Mouse (Mus musculus): ENCODE measurements around the gene Mmp15. TPM values are rescaled to one million over a fixed set of nuclear protein-coding genes. Genes with fewer than 3 reads are reported as not detected.
A peak's percentile ranks its signal among the peaks of the same experiment; 100 is the strongest.
"Not testable (repeated sequence)": the region's sequence is repeated elsewhere in the genome, so short reads cannot be mapped to it uniquely, and the experiment has no call there.

Gene Mmp15
- total and polyA plus RNA-seq, 3 experiments = 53.4 to 67.5 (median 56.7) TPM

DNA sequence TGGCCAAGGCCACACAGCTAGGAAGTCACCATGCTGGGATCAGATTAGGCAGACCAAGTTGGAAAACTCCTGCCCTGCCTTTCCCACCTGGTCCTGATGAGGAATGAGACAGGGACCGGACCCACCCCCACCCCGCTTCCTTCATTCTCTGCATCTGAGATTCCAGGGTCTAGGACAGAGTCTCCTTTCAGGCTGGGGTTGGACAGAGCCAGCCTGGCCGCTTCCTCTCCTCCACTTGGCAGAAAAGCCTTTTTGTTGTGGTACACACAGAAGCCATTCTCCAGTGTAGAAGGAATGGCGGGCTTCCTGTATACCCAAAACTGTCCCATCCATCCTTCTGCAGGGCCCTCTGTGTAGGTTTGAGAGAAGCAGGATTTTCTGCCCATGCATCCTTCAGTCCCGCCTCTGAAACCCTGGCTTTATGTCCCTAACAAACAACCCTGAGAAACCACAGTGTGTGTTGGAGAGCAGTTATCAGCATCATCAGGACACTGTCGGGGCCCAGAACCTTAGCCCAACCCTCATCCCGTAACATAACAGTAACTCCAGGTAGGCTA lies 23.4 kb downstream of the Mmp15 start:
- Histone ChIP-seq H3K4me1 (ENCODE audit: control insufficient read depth, insufficient read depth, low read length) (peaks cover 20% of the 10 kb centered on the region), H3K9ac (ENCODE audit: low read depth, low read length) (no peak overlapping the region), H3K27ac (no peak overlapping the region; the same call in 1 of the 2 replicates), H3K27me3 (ENCODE audit: control insufficient read depth, insufficient read depth, low read length) (no peaks in the 10 kb centered on the region), H3K79me2 (replicated peaks; ENCODE audit: control insufficient read depth, insufficient read depth, low read length) (no peaks in the 10 kb centered on the region), H3K36me3 (ENCODE audit: control insufficient read depth, insufficient read depth, low read length) (peaks cover 2% of the 10 kb centered on the region; the same call in 1 of the 2 replicates), H3K4me3 (no peak overlapping the region)
- no peak for DNase-seq
- intact Hi-C loops (cut with DNase I) = no loop called here
- WGBS = 84% methylated on average over 7 of the region's 7 CpGs
- TF ChIP-seq CTCF (IDR thresholded peaks at IDR 0.05) (no peak), POLR2A (IDR thresholded peaks at IDR 0.05; ENCODE audit: insufficient read depth, low read depth, low read length) (no peak), EP300 (IDR thresholded peaks at IDR 0.05; ENCODE audit: insufficient read depth, low read depth, low read length) (no peak)

GRCm38 (mm10) chr8:95376309-95376999 lies 24.4 kb downstream of the Mmp15 start:
- H3K4me3 ChIP-seq = no peak overlapping the region
- no peak for TF ChIP-seq POLR2A (IDR thresholded peaks at IDR 0.05; ENCODE audit: insufficient read depth, low read depth, low read length)
- no peak for TF ChIP-seq CTCF (IDR thresholded peaks at IDR 0.05)
- TF ChIP-seq EP300 (IDR thresholded peaks at IDR 0.05; ENCODE audit: insufficient read depth, low read depth, low read length) = no peak
- no peak overlapping the region; the same call in 1 of the 2 replicates for H3K27ac ChIP-seq
- intact Hi-C loops (cut with DNase I) = no loop called here
- H3K79me2 ChIP-seq (replicated peaks; ENCODE audit: control insufficient read depth, insufficient read depth, low read length) = no peaks in the 10 kb centered on the region
- H3K36me3 ChIP-seq (ENCODE audit: control insufficient read depth, insufficient read depth, low read length) = peaks cover 7% of the 10 kb centered on the region; the same call in 1 of the 2 replicates
- H3K4me1 ChIP-seq (ENCODE audit: control insufficient read depth, insufficient read depth, low read length) = peaks cover 21% of the 10 kb centered on the region
- no peak for DNase-seq
- no peaks in the 10 kb centered on the region for H3K27me3 ChIP-seq (ENCODE audit: control insufficient read depth, insufficient read depth, low read length)
- WGBS = 65% methylated on average over 12 of the region's 12 CpGs
- H3K9ac ChIP-seq (ENCODE audit: low read depth, low read length) = no peak overlapping the region

- peak overlapping the region; percentile 74 for H3K27ac ChIP-seq
- DNase-seq = no peak
- peaks cover 7% of the 10 kb centered on the region; the same call in 1 of the 2 replicates for H3K36me3 ChIP-seq (ENCODE audit: control insufficient read depth, insufficient read depth, low read length)
- 60% methylated on average over 4 of the region's 4 CpGs for WGBS
- H3K27me3 ChIP-seq (ENCODE audit: control insufficient read depth, insufficient read depth, low read length) = no peaks in the 10 kb centered on the region
- TF ChIP-seq EP300 (IDR thresholded peaks at IDR 0.05; ENCODE audit: insufficient read depth, low read depth, low read length) (no peak), CTCF (IDR thresholded peaks at IDR 0.05) (no peak), POLR2A (IDR thresholded peaks at IDR 0.05; ENCODE audit: insufficient read depth, low read depth, low read length) (no peak)
- H3K4me1 ChIP-seq (ENCODE audit: control insufficient read depth, insufficient read depth, low read length) = peaks cover 21% of the 10 kb centered on the region
- no peak overlapping the region for H3K4me3 ChIP-seq
- H3K79me2 ChIP-seq (replicated peaks; ENCODE audit: control insufficient read depth, insufficient read depth, low read length) = no peaks in the 10 kb centered on the region
- intact Hi-C loops (cut with DNase I) = no loop called here
- H3K9ac ChIP-seq (ENCODE audit: low read depth, low read length) = no peak overlapping the region
Observed at GRCm38 (mm10) chr8:95377101-95377500, 25.0 kb downstream of the Mmp15 start.

GRCm38 (mm10) chr8:95377863-95378291 lies 25.8 kb downstream of the Mmp15 start:
- Histone ChIP-seq H3K79me2 (replicated peaks; ENCODE audit: control insufficient read depth, insufficient read depth, low read length) (no peaks in the 10 kb centered on the region), H3K4me1 (ENCODE audit: control insufficient read depth, insufficient read depth, low read length) (peaks cover 20% of the 10 kb centered on the region), H3K9ac (ENCODE audit: low read depth, low read length) (peak overlapping the region; percentile 3; the same call in 1 of the 2 replicates), H3K27me3 (ENCODE audit: control insufficient read depth, insufficient read depth, low read length) (no peaks in the 10 kb centered on the region), H3K27ac (peak overlapping the region; percentile 74), H3K4me3 (peak overlapping the region; percentile 8; the same call in 1 of the 2 replicates), H3K36me3 (ENCODE audit: control insufficient read depth, insufficient read depth, low read length) (peaks cover 7% of the 10 kb centered on the region; the same call in 1 of the 2 replicates)
- peak; percentile 85; the same call in 1 of the 2 replicates for TF ChIP-seq EP300 (IDR thresholded peaks at IDR 0.05; ENCODE audit: insufficient read depth, low read depth, low read length)
- no peak for TF ChIP-seq CTCF (IDR thresholded peaks at IDR 0.05)
- no peak; the same call in 1 of the 2 replicates for TF ChIP-seq POLR2A (IDR thresholded peaks at IDR 0.05; ENCODE audit: insufficient read depth, low read depth, low read length)
- peak; percentile 65 to 73 for DNase-seq
- intact Hi-C loops (cut with DNase I) = no loop called here
- 8% methylated on average over 7 of the region's 7 CpGs for WGBS

DNA sequence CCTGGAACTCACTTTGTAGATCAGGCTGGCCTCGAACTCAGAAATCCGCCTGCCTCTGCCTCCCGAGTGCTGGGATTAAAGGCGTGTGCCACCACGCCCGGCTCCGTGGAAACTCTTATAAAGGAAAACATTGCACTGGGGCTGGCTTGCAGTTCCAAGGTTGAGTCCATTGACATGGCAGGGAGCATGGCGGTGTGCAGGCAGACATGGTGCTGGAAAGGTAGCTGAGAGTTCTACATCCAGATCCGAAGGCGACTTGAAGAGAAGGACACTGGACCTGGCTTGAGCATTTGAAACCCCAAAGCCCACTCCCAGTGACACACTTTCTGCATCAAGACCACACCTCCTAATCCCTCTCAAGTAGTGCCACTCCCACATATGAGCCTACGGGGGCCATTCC lies 26.9 kb downstream of the Mmp15 start:
- Histone ChIP-seq H3K27ac (peak overlapping the region; percentile 11), H3K4me1 (ENCODE audit: control insufficient read depth, insufficient read depth, low read length) (peaks cover 16% of the 10 kb centered on the region)
- WGBS = 96% methylated on average over 11 of the region's 11 CpGs
- intact Hi-C loops (cut with DNase I); H3K9ac ChIP-seq (ENCODE audit: low read depth, low read length); DNase-seq; H3K36me3 ChIP-seq (ENCODE audit: control insufficient read depth, insufficient read depth, low read length); H3K79me2 ChIP-seq (replicated peaks; ENCODE audit: control insufficient read depth, insufficient read depth, low read length); H3K4me3 ChIP-seq; H3K27me3 ChIP-seq (ENCODE audit: control insufficient read depth, insufficient read depth, low read length): not testable (repeated sequence)

GRCm38 (mm10) chr8:95380953-95381352 lies 28.9 kb downstream of the Mmp15 start:
- DNase-seq = peak in 1 of 2 experiments; percentile 51
- Histone ChIP-seq H3K27me3 (ENCODE audit: control insufficient read depth, insufficient read depth, low read length) (no peaks in the 10 kb centered on the region), H3K9ac (ENCODE audit: low read depth, low read length) (no peak overlapping the region), H3K27ac (peak overlapping the region; percentile 70), H3K4me1 (ENCODE audit: control insufficient read depth, insufficient read depth, low read length) (peaks cover 15% of the 10 kb centered on the region), H3K4me3 (no peak overlapping the region), H3K79me2 (replicated peaks; ENCODE audit: control insufficient read depth, insufficient read depth, low read length) (no peaks in the 10 kb centered on the region), H3K36me3 (ENCODE audit: control insufficient read depth, insufficient read depth, low read length) (peaks cover 6% of the 10 kb centered on the region; the same call in 1 of the 2 replicates)
- intact Hi-C loops (cut with DNase I) = loop anchor here (1.0 to 2.0 kb wide), 2 partner anchors 11 to 48 kb away; no protein-coding TSS in a partner anchor
- TF ChIP-seq EP300 (IDR thresholded peaks at IDR 0.05; ENCODE audit: insufficient read depth, low read depth, low read length) (no peak), CTCF (IDR thresholded peaks at IDR 0.05) (no peak), POLR2A (IDR thresholded peaks at IDR 0.05; ENCODE audit: insufficient read depth, low read depth, low read length) (no peak)
